Mouse (Mus musculus) frontal cortex, postnatal 10 days (tissue): ENCODE data around the gene Apbb1ip.
"Not testable (repeated sequence)": the region's sequence is repeated elsewhere in the genome, so short reads cannot be mapped to it uniquely, and the experiment has no call there.

ENCODE experiments used
- DNase-seq, 2 experiments: peaks; one replicate each; pipeline ENCODE4 v3.0.0; 2022; ENCODE audit warnings: low spot score in 2 of 2, mixed read lengths in 1 of 2

The Apbb1ip gene

GRCm38 (mm10) chr2:22822293-22822692, 48.4 kb downstream of the Apbb1ip start:
- no peak for DNase-seq

- no peak for DNase-seq
Observed at GRCm38 (mm10) chr2:22845514-22845913, 71.6 kb downstream of the Apbb1ip start.

GRCm38 (mm10) chr2:22851900-22852299, 78.0 kb downstream of the Apbb1ip start:
- DNase-seq = no peak

DNA sequence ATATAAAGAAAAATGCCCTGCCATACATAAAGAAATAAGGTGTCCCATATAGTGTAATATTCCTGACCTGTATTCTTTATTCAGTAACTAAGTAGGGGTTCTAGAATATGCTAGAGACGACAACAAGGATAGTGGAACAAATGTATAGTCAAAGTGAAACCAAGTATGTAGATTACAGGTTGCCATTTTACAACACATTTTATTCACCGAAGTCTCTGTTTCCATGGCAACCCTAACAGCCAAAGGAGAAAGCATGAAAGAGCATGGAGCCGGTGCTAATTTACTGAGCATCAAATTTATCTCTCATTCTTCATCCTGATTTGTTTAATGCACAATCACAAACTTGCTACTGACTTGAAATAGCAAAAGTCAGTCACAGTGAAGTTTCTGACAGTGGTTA, 83.6 kb downstream of the Apbb1ip start:
- no peak for DNase-seq

DNA sequence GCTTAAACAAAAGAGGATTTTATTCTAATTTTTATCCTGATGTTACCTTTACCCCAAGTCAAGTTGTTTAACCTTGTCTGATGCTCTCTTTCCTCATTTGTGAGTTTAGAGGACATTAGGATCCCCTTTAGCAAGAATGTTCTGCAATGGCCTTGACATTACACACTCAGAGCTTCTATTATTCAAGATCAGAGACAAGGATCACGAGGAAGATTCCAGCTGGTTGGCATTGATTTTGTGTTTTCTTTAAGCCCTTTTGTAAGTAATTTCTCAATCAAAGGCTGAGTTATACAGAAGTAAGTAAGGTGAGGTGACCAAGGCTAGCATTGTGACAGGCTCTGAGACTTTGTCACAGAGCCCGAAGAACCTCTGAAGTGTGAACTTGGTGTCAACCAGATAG, 88.3 kb downstream of the Apbb1ip start:
- no peak for DNase-seq

DNA sequence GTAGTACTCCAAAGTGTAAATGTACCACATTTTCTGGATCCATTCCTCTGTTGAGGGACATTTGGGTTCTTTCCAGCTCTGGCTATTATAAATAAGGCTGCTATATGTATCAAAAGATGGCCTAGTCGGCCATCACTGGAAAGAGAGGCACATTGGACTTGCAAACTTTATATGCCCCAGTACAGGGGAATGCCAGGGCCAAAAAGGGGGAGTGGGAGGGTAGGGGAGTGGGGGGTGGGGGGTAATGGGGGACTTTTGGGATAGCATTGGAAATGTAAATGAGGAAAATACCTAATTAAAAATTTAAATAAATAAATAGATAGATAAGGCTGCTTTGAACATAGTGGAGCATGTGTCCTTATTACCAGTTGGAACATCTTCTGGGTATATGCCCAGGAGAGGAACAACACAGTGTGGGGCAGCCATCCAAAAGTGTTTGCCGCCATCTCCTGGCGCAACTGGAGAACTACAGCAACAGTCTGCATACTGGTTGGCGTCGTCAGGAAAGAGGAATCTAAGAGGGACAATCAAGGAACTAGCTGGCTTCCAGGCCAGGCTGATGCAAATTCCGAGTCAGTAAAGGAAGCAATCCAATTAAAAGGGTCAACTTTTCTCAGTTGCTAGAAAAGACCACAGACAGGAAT, 90.6 kb downstream of the Apbb1ip start:
- DNase-seq = peak; percentile 29 to 70

GRCm38 (mm10) chr2:22865818-22866217, 91.9 kb downstream of the Apbb1ip start:
- DNase-seq = no peak

GRCm38 (mm10) chr2:22866894-22867424, 93.1 kb downstream of the Apbb1ip start:
- DNase-seq = no peak

GRCm38 (mm10) chr2:22873159-22873558, 99.3 kb downstream of the Apbb1ip start:
- DNase-seq = no peak

DNA sequence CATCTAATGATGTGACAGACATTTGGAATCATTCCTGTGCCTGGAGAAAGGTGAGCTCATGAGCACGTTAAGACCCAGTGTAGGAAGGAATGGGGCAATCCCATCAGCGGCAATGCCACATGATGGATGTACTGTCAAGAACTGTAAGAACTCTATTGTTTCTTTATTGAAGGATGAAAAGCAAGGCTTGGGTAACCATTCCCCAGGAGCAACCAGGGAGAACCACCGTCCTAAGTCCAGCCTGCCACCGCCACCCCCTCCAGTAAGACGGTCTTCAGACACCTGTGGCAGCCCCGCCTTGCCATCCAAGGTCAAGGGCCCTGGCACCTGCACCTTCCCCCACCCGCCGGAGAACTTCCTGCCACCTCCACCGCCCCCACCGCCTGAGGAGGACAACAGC, 100.7 kb downstream of the Apbb1ip start:
- DNase-seq = no peak

- no peak for DNase-seq
Observed at GRCm38 (mm10) chr2:22876614-22877013, 102.7 kb downstream of the Apbb1ip start.

- DNase-seq = no peak
Observed at GRCm38 (mm10) chr2:22878781-22879180, 104.9 kb downstream of the Apbb1ip start.

GRCm38 (mm10) chr2:22880726-22881125, 106.8 kb downstream of the Apbb1ip start:
- DNase-seq = not testable (repeated sequence)

GRCm38 (mm10) chr2:22894932-22895281, 121.0 kb downstream of the Apbb1ip start:
- no peak for DNase-seq

DNA sequence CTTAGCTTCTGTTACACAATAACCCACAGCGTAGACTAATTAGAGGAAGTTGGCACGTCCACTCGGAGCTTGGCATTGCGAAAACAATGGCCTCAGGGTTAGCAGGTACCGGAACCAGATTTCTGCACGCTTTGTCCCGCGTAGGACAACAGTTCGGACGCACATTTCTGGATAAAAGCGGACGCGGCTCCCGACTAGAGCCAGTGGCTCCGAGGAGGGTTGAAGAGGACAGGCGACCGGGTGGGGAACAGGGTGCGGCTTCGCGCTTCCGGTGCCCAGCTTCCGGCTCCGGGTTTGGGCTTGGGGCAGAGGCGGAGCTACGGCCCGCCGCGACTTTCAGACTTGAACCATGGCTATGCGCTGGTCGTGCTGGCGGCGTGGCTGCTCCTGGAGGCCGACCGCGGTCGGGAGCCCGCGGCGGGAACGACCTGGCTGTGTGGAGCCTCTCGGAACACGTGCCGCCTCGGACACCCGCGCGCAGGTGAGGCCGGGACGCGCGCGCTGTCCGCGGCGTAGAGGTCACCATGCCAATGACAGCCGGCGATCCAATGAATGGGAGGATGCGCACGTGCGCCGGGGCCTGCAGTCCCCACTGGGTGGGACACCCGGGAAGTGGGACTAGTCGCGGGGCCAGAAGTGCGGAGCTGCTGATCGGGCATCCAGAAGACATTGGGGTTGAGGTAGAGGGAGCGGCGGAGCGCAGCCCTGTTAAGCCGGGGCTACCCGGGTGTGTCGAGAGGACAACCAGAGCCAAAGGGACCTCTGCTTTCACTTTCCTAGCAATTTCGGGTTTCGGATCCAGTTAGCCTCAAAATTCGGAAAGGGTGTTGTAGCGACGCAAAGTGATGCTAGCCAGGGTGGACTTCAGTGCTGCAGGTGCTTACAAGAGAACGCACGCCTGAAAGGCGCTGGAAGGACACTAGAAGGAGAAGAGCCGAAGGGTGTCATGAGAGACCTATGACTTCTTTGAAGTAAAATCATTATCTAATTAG, 121.7 kb downstream of the Apbb1ip start, which contains the start of gene Pdss1:
Pdss1 (plus strand) TSS at position 241 of the 992 bp plus-strand sequence.
- peak; percentile 85 to 87 for DNase-seq

GRCm38 (mm10) chr2:22903947-22904346, 130.1 kb downstream of the Apbb1ip start:
- no peak for DNase-seq

- no peak for DNase-seq
Observed at GRCm38 (mm10) chr2:22914421-22914820, 140.5 kb downstream of the Apbb1ip start.

DNA sequence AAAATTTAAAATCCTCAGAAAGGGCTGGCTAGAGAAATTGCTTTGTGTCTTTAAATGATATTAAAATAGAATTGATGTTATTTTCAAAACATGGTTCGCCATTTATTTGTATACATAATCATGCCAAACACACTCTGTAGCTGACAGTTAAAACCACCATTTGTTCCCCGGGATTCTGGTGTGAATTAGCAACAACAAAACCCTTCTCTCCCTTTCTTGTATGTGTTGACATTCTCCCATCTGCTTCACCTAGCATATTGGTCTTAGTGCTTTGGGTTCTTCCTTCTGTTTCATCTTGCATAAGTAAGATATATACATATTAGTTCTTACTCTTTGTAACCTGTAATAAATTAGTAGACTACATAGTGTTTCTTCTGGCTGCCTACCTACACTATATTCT, 144.8 kb downstream of the Apbb1ip start:
- DNase-seq = no peak
